Mouse (Mus musculus) megakaryocyte, embryonic 14.5 days (primary cell): Measurements from ENCODE around the gene B4galt5. TPM values are rescaled to one million over a fixed set of nuclear protein-coding genes. Genes with fewer than 3 reads are reported as not detected.

Experiments
- H3K27me3 ChIP-seq: replicated peaks from 2 replicates; pipeline ENCODE3; 2012; ENCODE audit warnings: inconsistent platforms
- H3K36me3 ChIP-seq: replicated peaks from 2 replicates; pipeline ENCODE3; 2012; ENCODE audit warnings: low read length, inconsistent platforms, mixed read lengths
- H3K4me1 ChIP-seq: 2 replicates; pipeline ENCODE4 v1.6.1; 2012; ENCODE audit warnings: inconsistent platforms
- H3K4me3 ChIP-seq: replicated peaks from 2 replicates; pipeline ENCODE3; 2012; ENCODE audit warnings: moderate library complexity, mild to moderate bottlenecking, inconsistent platforms
- H3K9me3 ChIP-seq: 2 replicates; pipeline ENCODE4 v1.6.1; 2012; ENCODE audit warnings: inconsistent platforms
- FLI1 ChIP-seq: IDR thresholded peaks from 2 replicates; pipeline ENCODE4 v1.6.1; 2012; ENCODE audit warnings: low read length, inconsistent platforms, mixed read lengths
- GATA1 ChIP-seq: IDR thresholded peaks from 3 replicates; pipeline ENCODE4 v1.6.1; 2012; ENCODE audit warnings: mixed read lengths, low read length, inconsistent platforms, borderline replicate concordance
- polyA plus RNA-seq: library from polyadenylated mRNA; stranded (reverse); fragments of >175 nt; gene quantifications from 2 replicates; pipeline ENCODE4 v1.2.3, GENCODE M21; 2012; ENCODE audit warnings: low replicate concordance; ENCODE audit not compliant: insufficient read depth

The B4galt5 gene
- polyA plus RNA-seq, 1 experiment = 3.7 TPM

DNA sequence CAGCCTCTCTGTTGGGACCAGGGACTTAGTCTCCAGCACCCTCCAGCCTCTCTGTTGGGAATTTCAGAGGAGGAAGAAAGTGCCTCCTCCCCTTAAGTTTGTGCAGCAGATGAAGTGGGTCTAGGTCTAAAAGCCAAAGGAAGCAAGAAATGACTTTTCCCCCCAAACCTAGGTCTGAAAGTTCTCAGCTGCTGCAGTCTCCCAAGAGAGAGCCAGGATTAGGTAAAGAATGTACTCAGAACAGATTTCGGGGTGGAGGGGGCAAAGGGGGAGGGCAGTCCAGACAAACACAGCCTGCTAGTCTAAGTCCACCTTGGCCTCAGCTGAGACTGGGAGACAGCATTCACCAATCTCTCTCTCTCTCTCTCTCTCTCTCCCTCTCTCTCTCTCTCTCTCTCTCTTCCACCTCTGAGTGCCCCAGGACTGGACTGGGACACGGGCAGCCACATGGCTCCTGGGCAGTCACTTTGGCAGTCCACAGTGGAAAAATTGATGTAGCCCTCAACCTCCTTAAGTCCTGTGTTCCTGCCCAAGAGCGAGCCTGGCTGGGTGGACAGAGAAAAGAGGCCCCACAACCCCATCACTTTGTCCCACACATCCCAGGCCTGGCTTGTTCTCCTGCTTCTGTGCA, 96.8 kb downstream of the B4galt5 start:
- H3K4me3 ChIP-seq = no peak overlapping the region
- H3K4me1 ChIP-seq = peaks cover 7% of the 10 kb centered on the region
- no peak for TF ChIP-seq GATA1
- no peak for TF ChIP-seq FLI1

DNA sequence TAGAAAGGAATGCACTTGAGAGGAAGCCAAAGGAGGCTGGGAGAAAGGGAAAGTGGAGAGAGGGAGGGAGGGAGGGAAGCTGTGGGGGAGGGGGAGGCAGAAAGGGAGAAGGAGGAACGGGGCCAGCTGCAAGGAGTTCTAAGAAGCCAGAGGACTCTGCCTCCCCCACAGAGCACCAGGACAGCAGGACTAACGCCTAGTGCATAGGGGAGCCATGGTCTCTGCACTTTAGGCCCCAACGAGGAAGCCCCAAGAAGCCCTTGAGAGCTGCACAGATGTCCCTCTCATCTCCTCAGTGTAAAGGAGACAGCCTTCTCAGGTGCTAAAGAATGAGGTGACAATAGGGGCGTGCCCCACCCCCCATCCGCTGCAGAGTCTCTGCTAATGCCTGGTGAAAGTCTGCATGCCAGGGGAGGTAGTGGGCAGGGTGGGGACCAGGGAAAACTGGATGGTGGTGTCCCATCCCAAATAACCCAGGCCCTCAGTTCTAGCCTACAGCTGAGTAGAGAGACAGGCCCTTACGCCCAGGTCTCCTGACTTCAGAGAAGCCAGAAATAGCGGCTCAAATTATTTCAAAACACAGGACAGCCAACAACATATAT, 98.1 kb downstream of the B4galt5 start:
- Histone ChIP-seq H3K4me3 (no peak overlapping the region), H3K27me3 (peaks cover 54% of the 10 kb centered on the region), H3K4me1 (peaks cover 4% of the 10 kb centered on the region), H3K36me3 (no peaks in the 10 kb centered on the region), H3K9me3 (peaks cover 4% of the 10 kb centered on the region)
- no peak for TF ChIP-seq GATA1
- TF ChIP-seq FLI1 = no peak

More for the DNA sequence above, 96.8 kb downstream of the B4galt5 start:
- peaks cover 51% of the 10 kb centered on the region for H3K27me3 ChIP-seq
- no peaks in the 10 kb centered on the region for H3K36me3 ChIP-seq
- peaks cover 4% of the 10 kb centered on the region for H3K9me3 ChIP-seq

DNA sequence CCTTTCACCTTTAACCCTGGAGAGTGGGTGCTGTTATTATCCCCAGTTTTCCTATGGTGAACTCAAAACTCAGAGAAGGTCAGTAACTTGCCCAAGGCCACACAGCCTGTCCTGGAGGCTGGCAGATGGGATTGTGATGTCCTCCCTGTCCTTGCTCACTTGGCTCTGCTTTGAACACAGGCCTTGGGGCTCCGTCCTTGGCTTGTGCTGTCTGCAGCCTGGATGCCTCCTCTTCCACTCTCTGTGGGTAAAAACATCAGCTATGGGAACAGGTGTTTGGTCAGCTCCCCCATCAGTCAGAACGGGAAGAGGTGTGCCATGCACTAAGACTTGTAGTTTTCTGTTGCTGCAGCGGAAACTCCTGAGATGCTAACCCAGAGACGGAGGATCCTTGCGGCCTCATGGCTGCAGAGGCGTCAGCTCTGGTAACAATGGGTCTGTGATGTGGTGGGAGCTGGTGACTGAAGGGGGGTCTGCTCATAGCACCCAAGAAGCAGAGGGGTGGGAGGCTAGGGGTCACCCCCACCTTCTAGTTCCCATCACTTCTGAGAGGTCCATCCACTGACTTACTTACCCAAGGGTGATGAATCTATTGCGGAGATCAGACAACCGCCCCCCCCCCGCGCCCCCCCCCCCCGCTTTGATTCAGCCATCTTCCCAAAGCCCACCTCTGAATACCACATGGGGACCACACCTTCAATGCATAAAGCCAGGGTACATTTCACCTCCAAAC, 98.8 kb downstream of the B4galt5 start:
- H3K36me3 ChIP-seq = no peaks in the 10 kb centered on the region
- TF ChIP-seq GATA1 (no peak), FLI1 (no peak)
- H3K4me3 ChIP-seq = no peak overlapping the region
- H3K27me3 ChIP-seq = peaks cover 54% of the 10 kb centered on the region
- H3K4me1 ChIP-seq = peaks cover 4% of the 10 kb centered on the region
- H3K9me3 ChIP-seq = peaks cover 5% of the 10 kb centered on the region

DNA sequence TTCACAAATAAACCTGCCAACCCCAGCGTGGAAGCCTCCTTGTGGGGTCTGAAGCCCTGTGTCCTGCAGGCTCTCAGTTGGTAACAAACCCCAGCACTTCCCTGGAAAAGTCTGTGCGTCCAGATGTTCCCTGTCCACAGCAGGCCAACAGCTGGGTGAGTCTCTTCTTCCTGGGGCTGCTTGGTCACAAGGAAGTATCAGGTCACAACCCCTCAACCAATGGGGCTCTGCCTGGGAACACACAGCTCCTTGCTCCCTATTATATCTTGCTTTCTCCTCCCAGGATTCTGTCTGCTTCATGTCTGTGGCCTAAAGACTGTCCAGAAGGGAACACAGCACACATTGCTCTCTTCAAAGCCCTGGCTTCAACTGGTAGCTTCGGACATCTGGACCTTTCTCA, 99.4 kb downstream of the B4galt5 start:
- Histone ChIP-seq H3K4me1 (peaks cover 4% of the 10 kb centered on the region), H3K4me3 (no peak overlapping the region), H3K36me3 (no peaks in the 10 kb centered on the region), H3K27me3 (peaks cover 51% of the 10 kb centered on the region), H3K9me3 (peaks cover 11% of the 10 kb centered on the region)
- no peak for TF ChIP-seq GATA1
- TF ChIP-seq FLI1 = no peak

Other genes starting within 250 kb of the B4galt5 start
- gene Kcnb1, start 159.0 kb downstream of the B4galt5 start, polyA plus RNA-seq = 0.02 TPM in 1 of 2 replicates, not detected in the other
- gene Ptgis, start 108.6 kb downstream of the B4galt5 start, polyA plus RNA-seq = not detected in 2 replicates
- 3.4 and 4.4 TPM in 2 replicates for gene Slc9a8, start 72.5 kb upstream of the B4galt5 start, polyA plus RNA-seq
- 4.0 and 26.3 TPM in 2 replicates for gene Rnf114, start 143.5 kb upstream of the B4galt5 start, polyA plus RNA-seq
- 10.0 and 23.7 TPM in 2 replicates for gene Spata2, start 143.7 kb upstream of the B4galt5 start, polyA plus RNA-seq
- 1.4 and 5.0 TPM in 2 replicates for gene Snai1, start 189.0 kb upstream of the B4galt5 start, polyA plus RNA-seq